Mouse (Mus musculus) thymus, postnatal 25 days (tissue): ENCODE measurements around the gene Cln3.

ENCODE experiments used
- DNase-seq: peaks from one replicate; pipeline ENCODE4 v3.0.0; 2022

Cln3 gene

GRCm38 (mm10) chr7:126585717-126586116, at the start of gene Cln3:
TSS of gene Cln3 (minus strand) at chr7:126585817.
- DNase-seq: no peak

GRCm38 (mm10) chr7:126635375-126635774, 49.8 kb upstream of the Cln3 start:
- DNase-seq: no peak

GRCm38 (mm10) chr7:126632478-126632877, 46.9 kb upstream of the Cln3 start:
- DNase-seq: no peak

GRCm38 (mm10) chr7:126630824-126631518, 45.4 kb upstream of the Cln3 start, which contains the start of gene Nupr1:
TSS of gene Nupr1 (minus strand) at chr7:126630861.
- no peak for DNase-seq

- DNase-seq: no peak
Measured at GRCm38 (mm10) chr7:126629915-126630314, 44.3 kb upstream of the Cln3 start.

DNA sequence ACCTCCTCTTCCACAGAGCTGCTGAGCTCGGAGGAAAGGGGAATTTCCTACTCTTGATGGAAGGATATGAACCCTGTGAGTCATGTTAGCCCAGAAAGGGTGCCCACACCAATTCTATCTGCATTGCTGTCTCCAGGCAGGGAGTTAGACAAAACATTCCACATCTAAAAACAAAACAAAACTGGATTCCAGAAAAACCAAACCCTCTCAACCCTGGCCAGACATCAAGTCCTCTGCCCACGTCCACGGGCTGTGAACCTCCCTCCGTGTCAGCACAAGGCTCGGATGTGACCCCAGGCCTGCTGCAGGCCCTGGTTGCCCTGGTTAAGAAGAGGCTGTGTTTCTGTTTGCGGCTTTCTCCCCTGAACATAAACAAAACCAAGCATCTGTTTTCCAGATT, 42.5 kb upstream of the Cln3 start:
- DNase-seq: no peak

DNA sequence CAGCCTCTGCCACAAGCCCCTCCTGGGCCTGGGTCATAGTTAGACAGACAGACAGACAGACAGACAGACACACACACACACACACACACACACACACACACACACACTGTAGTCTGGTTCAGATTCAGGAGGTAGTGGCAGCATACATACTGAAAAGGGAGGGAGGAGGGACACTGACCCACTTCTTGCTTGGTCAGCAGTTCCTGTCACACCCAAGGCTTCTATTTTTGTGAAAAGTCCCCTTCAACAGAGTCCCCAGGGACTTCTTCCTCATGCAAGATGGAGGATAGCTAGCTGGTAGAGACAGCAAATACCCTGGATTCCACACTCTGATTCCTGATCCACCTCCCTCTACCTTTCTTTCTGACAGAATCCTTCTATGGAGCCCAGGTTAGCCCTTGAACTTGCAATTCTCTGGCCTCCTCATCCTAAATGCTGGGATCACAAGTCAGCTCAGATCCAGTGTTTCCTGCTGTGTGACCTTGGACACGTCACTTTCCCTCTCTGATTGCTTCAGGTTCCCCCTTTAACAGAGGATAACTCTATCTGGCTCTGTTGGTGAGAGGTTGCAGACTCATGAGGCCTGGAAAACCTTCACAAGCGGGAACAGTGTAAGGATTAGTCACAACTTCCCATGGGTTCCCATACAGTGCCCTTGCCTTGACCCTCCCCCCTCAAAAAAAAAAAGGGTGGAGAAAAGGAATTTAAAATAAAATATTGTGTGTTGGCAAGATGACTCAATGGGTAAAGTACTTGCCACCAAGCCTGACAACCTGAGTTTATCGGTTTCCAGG, 40.4 kb upstream of the Cln3 start:
- no peak for DNase-seq

- no peak for DNase-seq
Measured at GRCm38 (mm10) chr7:126625369-126625768, 39.8 kb upstream of the Cln3 start.

DNA sequence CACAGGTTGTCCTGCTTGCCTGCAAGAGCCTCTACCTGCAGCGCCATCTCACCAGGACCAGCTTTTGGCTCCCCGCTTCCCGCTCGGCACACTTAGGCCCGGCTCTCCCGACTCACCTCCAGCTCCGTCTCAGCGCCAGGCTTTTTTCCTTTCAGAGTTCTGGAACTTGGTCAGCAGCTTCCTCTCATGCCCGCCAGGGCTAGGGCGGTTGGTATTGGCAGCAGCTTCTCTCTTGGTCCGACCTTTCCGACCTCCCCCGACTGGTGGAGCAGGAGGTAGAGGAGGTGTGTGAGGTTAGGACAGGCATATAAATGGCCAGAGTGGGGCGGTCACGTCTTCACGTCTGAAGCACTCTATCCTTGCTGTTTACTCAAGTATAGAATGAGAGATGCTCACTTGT, 39.2 kb upstream of the Cln3 start:
- no peak for DNase-seq

DNA sequence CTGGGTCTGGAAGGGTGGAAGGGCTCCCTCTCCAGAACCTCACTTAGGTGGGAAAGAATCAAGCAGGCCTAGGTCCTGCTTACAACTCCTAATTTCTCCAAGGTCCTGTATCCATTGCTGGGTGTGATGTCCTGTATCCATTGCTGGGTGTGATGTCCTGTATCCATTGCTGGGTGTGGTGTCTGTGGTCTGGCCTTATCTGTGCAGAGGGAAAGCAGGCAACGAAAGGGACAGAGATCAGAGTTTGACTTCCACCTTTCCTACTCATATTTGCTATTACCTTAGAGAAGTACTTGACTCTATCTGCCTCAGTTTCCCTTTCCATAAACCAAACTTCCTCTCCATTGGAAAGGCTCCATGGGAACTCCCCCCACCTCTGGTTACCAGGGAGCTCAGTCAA, 37.8 kb upstream of the Cln3 start:
- no peak for DNase-seq

DNA sequence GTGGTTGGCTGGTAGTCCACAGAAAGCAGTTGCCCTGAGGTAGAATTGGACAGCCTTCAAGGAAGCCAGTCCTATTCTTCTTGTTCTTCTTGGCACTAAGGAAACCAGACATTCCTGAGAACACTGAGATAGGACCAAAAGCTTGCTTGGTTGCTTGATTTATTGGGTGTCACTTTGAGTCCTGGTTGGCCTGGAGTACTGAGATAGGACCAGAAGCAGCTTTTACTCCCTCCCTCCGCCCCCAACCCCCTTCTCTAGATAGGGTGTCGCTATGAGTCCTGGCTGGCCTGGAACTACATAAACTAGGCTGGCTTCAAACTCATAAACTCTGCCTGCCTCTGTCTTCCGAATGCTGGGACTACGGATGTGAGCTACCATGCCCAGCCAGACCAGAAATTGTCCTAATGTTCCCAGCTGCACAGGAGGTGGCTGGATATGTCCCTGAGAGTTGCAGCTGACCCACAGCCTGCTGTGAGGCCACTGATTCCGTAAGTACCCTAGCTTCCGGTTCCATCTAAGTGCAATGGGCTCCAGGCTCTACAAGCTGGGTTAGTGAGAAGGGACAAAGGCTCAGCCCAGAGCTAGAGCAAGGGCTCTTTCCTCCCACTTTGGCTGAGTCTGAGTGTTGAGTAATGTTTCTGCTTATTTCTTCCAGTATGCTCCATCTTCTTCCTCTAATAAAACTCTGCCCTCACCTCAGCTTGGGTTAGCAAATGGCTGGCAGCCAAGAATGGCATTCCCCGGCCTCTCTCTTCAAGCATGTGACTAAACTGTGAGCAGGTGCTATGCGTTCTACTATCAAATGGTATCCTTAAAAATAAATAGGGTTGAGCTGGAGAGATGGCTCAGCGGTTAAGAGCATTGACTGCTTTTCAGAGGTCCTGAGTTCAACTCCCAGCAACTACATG, 36.1 kb upstream of the Cln3 start:
- DNase-seq: no peak

- DNase-seq: no peak
Measured at GRCm38 (mm10) chr7:126619559-126620275, 34.1 kb upstream of the Cln3 start.

DNA sequence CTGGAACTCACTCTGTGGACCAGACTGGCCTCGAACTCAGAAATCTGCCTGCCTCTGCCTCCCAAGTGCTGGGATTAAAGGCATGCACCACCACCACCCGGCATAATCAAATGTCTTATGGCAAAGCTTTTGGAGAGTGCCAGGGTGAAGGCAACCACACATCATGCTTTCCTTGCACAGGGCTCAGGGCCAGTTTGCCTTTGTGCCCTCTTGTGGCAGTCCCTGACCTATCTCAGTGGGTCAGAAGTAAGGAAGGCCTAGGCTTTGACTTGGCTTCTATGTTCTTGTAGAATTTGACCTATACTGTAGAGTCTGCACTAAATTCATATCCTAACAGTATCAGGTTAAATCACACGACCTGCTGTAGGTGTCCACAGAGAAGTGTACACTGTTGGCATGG, 31.1 kb upstream of the Cln3 start:
- DNase-seq: no peak

- no peak for DNase-seq
Measured at GRCm38 (mm10) chr7:126612736-126613135, 27.1 kb upstream of the Cln3 start.

DNA sequence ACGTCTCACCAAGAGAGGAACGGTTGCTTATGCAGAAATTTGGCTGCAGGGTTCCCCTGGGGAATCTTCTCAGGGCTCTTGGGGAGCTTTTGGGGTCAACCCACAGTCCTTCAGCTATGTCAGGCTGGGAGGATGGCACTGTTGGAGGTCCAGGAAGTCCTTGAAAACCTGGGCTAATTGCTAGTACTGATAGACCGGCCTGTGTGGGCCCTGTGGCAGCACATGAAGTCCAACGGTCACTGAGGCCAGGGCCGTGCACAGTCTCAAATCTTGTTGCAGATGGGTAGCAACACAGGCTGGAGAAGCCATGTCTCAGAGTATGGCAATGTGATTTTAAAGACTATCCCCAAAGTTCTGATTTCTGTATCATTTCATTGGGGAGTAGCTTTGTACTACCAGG, 22.2 kb upstream of the Cln3 start:
- DNase-seq: no peak

- no peak for DNase-seq
Measured at GRCm38 (mm10) chr7:126607064-126607463, 21.4 kb upstream of the Cln3 start.

DNA sequence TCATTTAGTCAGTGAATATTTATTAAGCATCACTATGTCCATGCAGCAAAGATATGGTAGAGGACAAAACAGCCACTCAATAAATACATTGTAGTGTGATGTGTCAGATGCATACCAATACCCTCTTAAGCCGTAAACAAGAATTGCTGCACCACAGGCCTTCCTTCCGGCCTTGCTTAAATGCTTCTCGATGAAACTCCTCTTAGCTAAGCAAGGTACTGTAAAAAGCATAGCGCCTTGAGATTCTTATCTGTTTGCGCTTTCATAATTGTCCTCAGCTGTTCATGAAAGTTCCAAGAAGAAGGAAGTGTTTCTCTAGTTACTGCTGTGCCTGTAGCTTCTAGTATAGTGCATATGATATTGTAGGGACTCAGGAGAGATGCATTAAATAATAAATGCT, 21.0 kb upstream of the Cln3 start:
- DNase-seq: no peak

DNA sequence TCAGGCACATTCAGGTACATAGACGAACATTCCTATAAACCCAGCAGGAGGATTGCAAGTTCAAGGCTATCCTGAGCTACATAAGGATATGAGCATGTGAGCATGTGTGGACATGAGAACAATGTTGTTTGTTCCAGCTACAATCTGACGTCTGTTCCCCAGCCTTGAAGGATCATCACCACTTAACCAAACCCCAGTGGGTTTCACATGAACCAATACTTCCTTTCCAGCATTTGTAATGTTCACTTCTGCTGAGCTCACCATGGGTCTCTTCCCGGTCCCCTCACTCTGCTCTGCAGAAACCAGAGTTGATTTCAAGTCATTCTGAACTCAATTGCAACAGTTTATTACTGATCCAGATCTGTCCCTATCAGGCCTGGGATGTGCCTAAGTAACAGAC, 17.0 kb upstream of the Cln3 start:
- DNase-seq: no peak

- DNase-seq: no peak
Measured at GRCm38 (mm10) chr7:126601896-126602295, 16.3 kb upstream of the Cln3 start.

- no peak for DNase-seq
Measured at GRCm38 (mm10) chr7:126598919-126599318, 13.3 kb upstream of the Cln3 start.

DNA sequence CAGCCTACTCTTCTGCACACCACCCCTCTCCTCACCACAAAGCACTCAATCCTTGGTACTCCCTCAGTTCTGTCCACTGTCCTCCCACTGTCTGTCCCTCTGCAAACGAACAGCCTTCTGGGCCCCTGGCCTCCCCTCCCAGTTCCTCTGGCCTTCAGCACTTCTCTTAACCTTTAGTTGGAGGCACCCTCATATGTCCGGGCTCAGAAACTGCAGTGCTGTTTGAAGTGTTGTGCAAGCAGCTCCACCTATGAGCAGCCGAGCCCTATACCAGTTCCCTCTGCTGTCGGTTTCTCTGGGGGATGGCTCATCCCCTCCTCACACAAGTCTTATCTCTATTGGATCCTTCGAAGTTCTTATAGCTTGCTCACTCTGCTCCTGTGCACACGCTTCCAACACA, 10.8 kb upstream of the Cln3 start:
- DNase-seq: no peak

- DNase-seq: no peak
Measured at GRCm38 (mm10) chr7:126595890-126596289, 10.3 kb upstream of the Cln3 start.
